Mouse (Mus musculus): Measurements from ENCODE around the gene 4931422A03Rik. TPM values are rescaled to one million over a fixed set of nuclear protein-coding genes. Genes with fewer than 3 reads are reported as not detected.

The 4931422A03Rik gene
- polyA plus RNA-seq, 2 experiments = 2.3 TPM; not detected in 1

GRCm38 (mm10) chr2:103919488-103919887 lies 108.7 kb downstream of the 4931422A03Rik start:
- H3K36me3 ChIP-seq (ENCODE audit: control insufficient read depth, insufficient read depth, low read length) = no peaks in the 10 kb centered on the region
- DNase-seq (ENCODE audit: low spot score) (no peak), ATAC-seq (ENCODE audit: low FRiP score, low read depth) (no peak)
- no peak overlapping the region for H3K9ac ChIP-seq (ENCODE audit: low read depth, low read length, severe bottlenecking)
- H3K4me2 ChIP-seq (replicated peaks; ENCODE audit: low read depth, low read length, severe bottlenecking) = no peak overlapping the region
- TF ChIP-seq POLR2A (IDR thresholded peaks at IDR 0.05; ENCODE audit: borderline replicate concordance, extremely low read depth, insufficient read depth, insufficient read length) = no peak
- H3K27ac ChIP-seq (replicated peaks; ENCODE audit: low read depth, low read length) = no peak overlapping the region
- H3K4me1 ChIP-seq (ENCODE audit: control insufficient read depth, insufficient read depth, low read length) = no peaks in the 10 kb centered on the region
- no peaks in the 10 kb centered on the region for H3K9me3 ChIP-seq (ENCODE audit: control insufficient read depth, low read length)
- 92% methylated on average over 6 of the region's 6 CpGs for WGBS
- H3K4me3 ChIP-seq (replicated peaks; ENCODE audit: low read length) = no peak overlapping the region
- no peaks in the 10 kb centered on the region for H3K27me3 ChIP-seq (ENCODE audit: control insufficient read depth, insufficient read depth, low read length)

- Histone ChIP-seq H3K4me2 (replicated peaks; ENCODE audit: low read depth, low read length, severe bottlenecking) (no peak overlapping the region), H3K9me3 (ENCODE audit: control insufficient read depth, low read length) (no peaks in the 10 kb centered on the region), H3K27ac (replicated peaks; ENCODE audit: low read depth, low read length) (no peak overlapping the region), H3K9ac (ENCODE audit: low read depth, low read length, severe bottlenecking) (no peak overlapping the region), H3K4me1 (ENCODE audit: control insufficient read depth, insufficient read depth, low read length) (peaks cover 3% of the 10 kb centered on the region; the same call in 1 of the 2 replicates), H3K27me3 (ENCODE audit: control insufficient read depth, insufficient read depth, low read length) (no peaks in the 10 kb centered on the region), H3K4me3 (replicated peaks; ENCODE audit: low read length) (no peak overlapping the region), H3K36me3 (ENCODE audit: control insufficient read depth, insufficient read depth, low read length) (no peaks in the 10 kb centered on the region)
- DNase-seq (ENCODE audit: low spot score) (no peak), ATAC-seq (ENCODE audit: low FRiP score, low read depth) (no peak)
- 74% methylated on average over 2 of the region's 2 CpGs for WGBS
- no peak for TF ChIP-seq POLR2A (IDR thresholded peaks at IDR 0.05; ENCODE audit: borderline replicate concordance, extremely low read depth, insufficient read depth, insufficient read length)
These were observed 109.8 kb downstream of the 4931422A03Rik start for GRCm38 (mm10) chr2:103918375-103918774.

GRCm38 (mm10) chr2:103917375-103917774 lies 110.8 kb downstream of the 4931422A03Rik start:
- TF ChIP-seq POLR2A (IDR thresholded peaks at IDR 0.05; ENCODE audit: borderline replicate concordance, extremely low read depth, insufficient read depth, insufficient read length) = no peak
- Histone ChIP-seq H3K27ac (replicated peaks; ENCODE audit: low read depth, low read length) (no peak overlapping the region), H3K9me3 (ENCODE audit: control insufficient read depth, low read length) (no peaks in the 10 kb centered on the region), H3K4me3 (replicated peaks; ENCODE audit: low read length) (no peak overlapping the region), H3K9ac (ENCODE audit: low read depth, low read length, severe bottlenecking) (no peak overlapping the region), H3K36me3 (ENCODE audit: control insufficient read depth, insufficient read depth, low read length) (no peaks in the 10 kb centered on the region), H3K4me1 (ENCODE audit: control insufficient read depth, insufficient read depth, low read length) (peaks cover 11% of the 10 kb centered on the region; the same call in 1 of the 2 replicates), H3K27me3 (ENCODE audit: control insufficient read depth, insufficient read depth, low read length) (no peaks in the 10 kb centered on the region), H3K4me2 (replicated peaks; ENCODE audit: low read depth, low read length, severe bottlenecking) (no peak overlapping the region)
- whole genome bisulfite sequencing = 81% methylated on average over 5 of the region's 5 CpGs
- ATAC-seq (ENCODE audit: low FRiP score, low read depth) (no peak), DNase-seq (ENCODE audit: low spot score) (no peak)

Other genes with a start within 250 kb of the 4931422A03Rik start
- gene Caprin1, start 230.7 kb downstream of the 4931422A03Rik start, polyA plus RNA-seq (2012; rRNA removed) = 224 and 260 TPM in 2 replicates
- 314 and 337 TPM in 2 replicates for gene Caprin1, start 230.7 kb downstream of the 4931422A03Rik start, polyA plus RNA-seq (2014; fragmentation: Nextera tagmentation; extraction: Ambion mirVana)
- 17.8 and 18.1 TPM in 2 replicates for gene Lmo2, start 70.4 kb downstream of the 4931422A03Rik start, polyA plus RNA-seq (2012; rRNA removed)
- gene Lmo2, start 70.4 kb downstream of the 4931422A03Rik start, polyA plus RNA-seq (2014; fragmentation: Nextera tagmentation; extraction: Ambion mirVana) = 17.8 and 19.4 TPM in 2 replicates
- 35.9 and 40.1 TPM in 2 replicates for gene Fbxo3, start 640 bp downstream of the 4931422A03Rik start, polyA plus RNA-seq (2012; rRNA removed)
- 47.6 and 52.0 TPM in 2 replicates for gene Fbxo3, start 640 bp downstream of the 4931422A03Rik start, polyA plus RNA-seq (2014; fragmentation: Nextera tagmentation; extraction: Ambion mirVana)
- gene Gm10912, start 37.5 kb upstream of the 4931422A03Rik start, polyA plus RNA-seq (2012; rRNA removed) = 0.04 and 0.12 TPM in 2 replicates
- gene Gm10912, start 37.5 kb upstream of the 4931422A03Rik start, polyA plus RNA-seq (2014; fragmentation: Nextera tagmentation; extraction: Ambion mirVana) = not detected in 2 replicates
- not detected in 2 replicates for gene Gm10799, start 40.2 kb upstream of the 4931422A03Rik start, polyA plus RNA-seq (2012; rRNA removed)
- not detected in 2 replicates for gene Gm10799, start 40.2 kb upstream of the 4931422A03Rik start, polyA plus RNA-seq (2014; fragmentation: Nextera tagmentation; extraction: Ambion mirVana)
- gene Cd59b, start 41.5 kb upstream of the 4931422A03Rik start, polyA plus RNA-seq (2012; rRNA removed) = 6.8 and 8.6 TPM in 2 replicates
- 6.0 and 6.5 TPM in 2 replicates for gene Cd59b, start 41.5 kb upstream of the 4931422A03Rik start, polyA plus RNA-seq (2014; fragmentation: Nextera tagmentation; extraction: Ambion mirVana)
- gene Cd59a, start 67.4 kb upstream of the 4931422A03Rik start, polyA plus RNA-seq (2012; rRNA removed) = 8.8 and 9.9 TPM in 2 replicates
- 14.4 and 17.2 TPM in 2 replicates for gene Cd59a, start 67.4 kb upstream of the 4931422A03Rik start, polyA plus RNA-seq (2014; fragmentation: Nextera tagmentation; extraction: Ambion mirVana)
- 0.10 TPM in 1 of 2 replicates, not detected in the other for gene A930018P22Rik, start 94.4 kb upstream of the 4931422A03Rik start, polyA plus RNA-seq (2012; rRNA removed)
- 0.23 TPM in 1 of 2 replicates, not detected in the other for gene A930018P22Rik, start 94.4 kb upstream of the 4931422A03Rik start, polyA plus RNA-seq (2014; fragmentation: Nextera tagmentation; extraction: Ambion mirVana)